Mouse (Mus musculus) lung, embryonic 14.5 days (tissue): Measurements from ENCODE around the gene Ick. TPM values are rescaled to one million over a fixed set of nuclear protein-coding genes. Genes with fewer than 3 reads are reported as not detected.
A peak's percentile ranks its signal among the peaks of the same experiment; 100 is the strongest.

Source experiments
- ATAC-seq: fragments of 200-750 bp; cut with Nextera tagmentation; 2 replicates; pipeline ENCODE4 v1.8.0; 2017; ENCODE audit warnings: mild to moderate bottlenecking, moderate TSS enrichment, moderate library complexity; ENCODE audit not compliant: insufficient read depth
- DNase-seq: peaks from one replicate; pipeline ENCODE4 v3.0.0-alpha.2; 2015
- H3K27ac ChIP-seq: fragments of 300-500 bp; sonication (generic); 2 replicates; pipeline ENCODE4 v1.5.1; 2014; ENCODE audit warnings: low read depth, mild to moderate bottlenecking, moderate library complexity
- H3K27me3 ChIP-seq: fragments of 300-500 bp; sonication (generic); 2 replicates; pipeline ENCODE4 v1.6.1; 2014; ENCODE audit warnings: low read length, control low read depth; ENCODE audit not compliant: insufficient read depth
- H3K36me3 ChIP-seq: fragments of 300-500 bp; sonication (generic); 2 replicates; pipeline ENCODE4 v1.6.1; 2014; ENCODE audit warnings: control low read depth; ENCODE audit not compliant: insufficient read depth
- H3K4me1 ChIP-seq: fragments of 300-500 bp; sonication (generic); 2 replicates; pipeline ENCODE4 v1.6.1; 2014; ENCODE audit warnings: antibody characterized with exemption, control low read depth; ENCODE audit not compliant: insufficient read depth
- H3K4me2 ChIP-seq: fragments of 300-500 bp; sonication (generic); 2 replicates; pipeline ENCODE4 v1.6.1; 2014; ENCODE audit warnings: mild to moderate bottlenecking
- H3K4me3 ChIP-seq: fragments of 300-500 bp; sonication (generic); 2 replicates; pipeline ENCODE4 v1.5.1; 2014; ENCODE audit warnings: low read depth, low read length
- H3K9ac ChIP-seq: fragments of 300-500 bp; sonication (generic); 2 replicates; pipeline ENCODE4 v1.6.1; 2014
- H3K9me3 ChIP-seq: fragments of 300-500 bp; sonication (generic); 2 replicates; pipeline ENCODE4 v1.6.1; 2016; ENCODE audit warnings: low read depth, low read length, control low read depth
- CTCF ChIP-seq: IDR thresholded peaks from 2 replicates; pipeline ENCODE4 v1.5.1; 2016; ENCODE audit warnings: antibody characterized with exemption, low read depth
- WGBS: fragments of 180-500 bp; shearing (Covaris S2); extraction: QIAGEN DNeasy Blood & Tissue Kit; methylation state at CpG from one replicate; pipeline ENCODE4 v1.1.7; 2014; 5-methylcytosine and 5-hydroxymethylcytosine counted together
- polyA plus RNA-seq: library from polyadenylated mRNA; unstranded; fragments of >200 nt; fragmentation: Nextera tagmentation; extraction: Ambion mirVana; gene quantifications from 2 replicates; pipeline ENCODE4 v1.2.1, GENCODE M21; 2014

Gene Ick
- polyA plus RNA-seq, 1 experiment from 2014 or later: 22.9 TPM

- no peak for TF ChIP-seq CTCF
- no peaks in the 10 kb centered on the region for H3K27me3 ChIP-seq
- no peaks in the 10 kb centered on the region for H3K9me3 ChIP-seq
- no peak overlapping the region for H3K27ac ChIP-seq
- WGBS: 48% methylated on average over 4 of the region's 4 CpGs
- DNase-seq (no peak), ATAC-seq (no peak)
- no peak overlapping the region for H3K9ac ChIP-seq
- H3K36me3 ChIP-seq: peaks cover 11% of the 10 kb centered on the region; the same call in 1 of the 2 replicates
- H3K4me1 ChIP-seq: no peaks in the 10 kb centered on the region
- H3K4me3 ChIP-seq: no peak overlapping the region
- H3K4me2 ChIP-seq: no peak overlapping the region
These were observed 100.0 kb downstream of the Ick start for GRCm38 (mm10) chr9:78208956-78209355.

DNA sequence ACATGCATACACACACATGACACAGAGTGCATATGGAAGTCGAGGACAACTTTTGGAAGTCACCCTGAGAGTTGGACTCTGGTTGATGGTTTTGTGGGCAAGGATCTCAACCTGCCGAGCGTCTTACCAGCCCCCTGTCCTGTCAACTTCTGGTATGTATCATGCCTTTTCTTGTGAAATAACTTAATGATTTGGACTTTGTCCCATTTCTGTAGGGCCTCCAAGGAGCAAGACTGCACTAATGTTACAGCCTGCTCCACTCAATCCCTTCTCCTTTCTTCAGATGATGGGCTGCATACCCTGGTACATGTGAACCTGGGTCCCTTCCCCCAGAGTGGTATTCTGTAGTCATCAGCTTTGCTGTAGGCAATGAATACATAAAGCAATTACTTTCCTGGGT is 101.1 kb downstream of the Ick start:
- Histone ChIP-seq H3K27me3 (no peaks in the 10 kb centered on the region), H3K4me1 (no peaks in the 10 kb centered on the region), H3K9ac (no peak overlapping the region), H3K27ac (no peak overlapping the region), H3K4me3 (no peak overlapping the region), H3K4me2 (no peak overlapping the region), H3K9me3 (no peaks in the 10 kb centered on the region), H3K36me3 (peaks cover 6% of the 10 kb centered on the region; the same call in 1 of the 2 replicates)
- no peak for TF ChIP-seq CTCF
- DNase-seq (no peak), ATAC-seq (no peak)
- 89% methylated on average over 3 of the region's 3 CpGs for WGBS

DNA sequence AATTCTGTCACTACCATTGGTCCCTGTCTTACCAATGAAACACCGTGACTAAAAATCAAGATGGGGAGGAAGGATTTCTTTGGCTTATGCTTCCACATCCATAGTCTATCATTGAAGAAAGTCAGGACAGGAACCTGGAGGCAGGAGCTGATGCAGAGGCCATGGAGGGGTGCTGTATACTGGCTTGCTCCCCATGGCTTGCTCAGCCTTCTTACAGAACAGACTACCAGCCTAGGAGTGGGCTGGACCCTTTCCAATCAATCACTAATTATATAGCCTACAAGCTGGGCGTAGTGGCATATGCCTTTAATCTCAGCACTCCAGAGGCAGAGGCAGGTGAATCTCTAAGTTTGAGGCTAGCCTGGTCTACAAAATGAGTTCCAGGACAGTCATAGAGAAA is 101.8 kb downstream of the Ick start:
- Histone ChIP-seq H3K27ac (no peak overlapping the region), H3K4me2 (no peak overlapping the region), H3K9ac (no peak overlapping the region), H3K27me3 (no peaks in the 10 kb centered on the region), H3K36me3 (peaks cover 5% of the 10 kb centered on the region; the same call in 1 of the 2 replicates), H3K4me3 (no peak overlapping the region), H3K9me3 (no peaks in the 10 kb centered on the region), H3K4me1 (no peaks in the 10 kb centered on the region)
- ATAC-seq (no peak), DNase-seq (no peak)
- 90% methylated on average over 2 of the region's 2 CpGs for WGBS
- no peak for TF ChIP-seq CTCF

DNA sequence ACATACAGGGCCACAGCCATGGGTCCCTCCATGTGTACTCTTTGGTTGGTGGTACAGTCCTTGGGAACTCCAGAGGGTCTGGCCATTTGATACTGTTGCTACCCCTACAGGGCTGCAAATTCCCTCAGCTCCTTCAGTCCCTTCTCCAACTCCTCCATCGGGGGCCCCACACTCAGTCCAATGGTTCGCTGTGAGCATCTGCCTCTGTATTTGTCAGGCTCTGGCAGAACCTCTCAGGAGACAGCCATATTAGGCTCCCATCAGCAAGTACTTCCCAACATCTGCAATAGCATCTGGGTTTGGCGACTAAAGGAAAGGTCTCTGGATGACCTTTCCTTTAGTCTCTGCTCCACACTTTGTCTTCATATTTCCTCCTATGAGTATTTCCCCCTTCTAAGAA is 102.5 kb downstream of the Ick start:
- H3K27ac ChIP-seq: no peak overlapping the region

DNA sequence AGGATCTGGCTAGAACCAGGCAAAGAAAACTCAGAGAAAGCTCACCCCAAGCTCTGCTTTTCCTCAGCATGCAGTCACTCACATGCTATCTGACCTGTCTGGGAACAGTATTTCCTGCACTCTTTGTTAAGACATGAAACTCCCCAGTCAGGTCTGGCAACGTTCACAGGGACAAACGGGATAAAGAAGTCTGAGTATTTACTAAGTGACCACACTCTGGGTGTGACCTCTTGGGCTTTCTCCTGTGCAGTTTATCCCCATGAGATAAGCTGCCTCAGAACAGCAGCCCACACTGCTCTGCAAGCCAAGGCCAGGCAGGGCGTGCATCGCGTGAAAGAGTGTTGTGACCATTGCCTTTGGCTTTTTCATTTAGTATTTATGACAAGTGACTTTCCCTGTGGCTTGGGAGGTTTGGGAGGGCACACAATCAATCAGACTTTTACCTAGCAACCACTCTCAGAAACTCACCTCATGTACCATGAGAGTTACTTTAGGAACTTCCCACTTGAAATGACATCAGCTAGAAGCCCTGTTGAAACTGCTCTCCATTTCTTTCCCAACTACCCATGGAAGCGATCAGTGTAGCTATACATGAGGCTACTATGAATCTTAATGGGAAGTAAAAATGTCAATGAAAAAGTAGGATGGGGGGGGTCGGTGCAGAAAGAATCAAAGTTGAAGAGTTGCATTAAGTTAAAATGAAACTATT is 103.5 kb downstream of the Ick start:
- no peak overlapping the region for H3K9ac ChIP-seq
- DNase-seq: peak; percentile 51
- no peak overlapping the region for H3K27ac ChIP-seq
- no peak overlapping the region for H3K4me3 ChIP-seq
- H3K36me3 ChIP-seq: 0 out of 2 replicates have a peak, but pooled peaks cover 3% of the 10 kb centered on the region
- no peak overlapping the region for H3K4me2 ChIP-seq
- no peaks in the 10 kb centered on the region for H3K9me3 ChIP-seq
- no peaks in the 10 kb centered on the region for H3K4me1 ChIP-seq
- 50% methylated on average over 7 of the region's 7 CpGs for WGBS
- no peak for TF ChIP-seq CTCF
- no peaks in the 10 kb centered on the region for H3K27me3 ChIP-seq
- peak; percentile 65; the same call in 1 of the 2 replicates for ATAC-seq

More for the DNA sequence above, 102.5 kb downstream of the Ick start:
- ATAC-seq (no peak), DNase-seq (no peak)
- no peak overlapping the region for H3K9ac ChIP-seq
- no peaks in the 10 kb centered on the region for H3K4me1 ChIP-seq
- no peak for TF ChIP-seq CTCF
- H3K4me2 ChIP-seq: no peak overlapping the region
- WGBS: 84% methylated on average over 3 of the region's 3 CpGs
- 0 out of 2 replicates have a peak, but pooled peaks cover 3% of the 10 kb centered on the region for H3K36me3 ChIP-seq
- H3K4me3 ChIP-seq: no peak overlapping the region
- no peaks in the 10 kb centered on the region for H3K9me3 ChIP-seq
- H3K27me3 ChIP-seq: no peaks in the 10 kb centered on the region

DNA sequence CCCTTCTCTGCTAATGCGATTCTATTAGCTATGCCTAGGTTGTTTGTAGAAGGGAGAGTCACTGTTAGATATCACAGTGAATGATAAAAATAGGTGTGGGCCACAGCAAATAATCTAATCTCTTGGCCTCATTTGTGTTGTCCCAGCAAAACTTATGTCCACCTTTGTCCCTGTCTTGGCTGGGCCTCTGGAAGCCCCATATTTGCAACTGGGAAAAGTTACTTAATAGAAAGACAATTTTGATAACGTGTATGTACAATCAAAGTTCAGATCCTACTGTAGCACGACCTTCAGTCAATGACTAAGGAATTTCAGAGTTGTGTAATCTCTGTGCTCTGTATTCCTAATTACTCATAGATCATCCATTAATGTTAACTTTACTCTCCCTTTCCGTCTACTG is 108.1 kb downstream of the Ick start:
- no peak overlapping the region for H3K27ac ChIP-seq
- no peaks in the 10 kb centered on the region for H3K4me1 ChIP-seq
- no peaks in the 10 kb centered on the region for H3K9me3 ChIP-seq
- DNase-seq (no peak), ATAC-seq (no peak)
- no peaks in the 10 kb centered on the region for H3K36me3 ChIP-seq
- H3K27me3 ChIP-seq: no peaks in the 10 kb centered on the region
- no peak overlapping the region for H3K4me2 ChIP-seq
- H3K9ac ChIP-seq: no peak overlapping the region
- TF ChIP-seq CTCF: no peak
- 61% methylated on average over 4 of the region's 4 CpGs for WGBS
- no peak overlapping the region for H3K4me3 ChIP-seq

Other genes with a start within 250 kb of the Ick start
- 76.7 and 87.7 TPM in 2 replicates for gene Elovl5, start 191.8 kb upstream of the Ick start, polyA plus RNA-seq
- 0.38 and 0.47 TPM in 2 replicates for gene Gcm1, start 57.3 kb upstream of the Ick start, polyA plus RNA-seq
- gene Fbxo9, start 127 bp upstream of the Ick start, polyA plus RNA-seq: 40.5 and 41.8 TPM in 2 replicates
- 48.4 and 58.0 TPM in 2 replicates for gene Gsta4, start 73.6 kb downstream of the Ick start, polyA plus RNA-seq
- gene Gsta1, start 121.5 kb downstream of the Ick start, polyA plus RNA-seq: not detected in 2 replicates
- not detected in 2 replicates for gene Gm3776, start 147.9 kb downstream of the Ick start, polyA plus RNA-seq
- not detected in 2 replicates for gene Gm10639, start 180.7 kb downstream of the Ick start, polyA plus RNA-seq
- not detected in 2 replicates for gene Omt2a, start 205.6 kb downstream of the Ick start, polyA plus RNA-seq
- not detected in 2 replicates for gene Omt2b, start 218.4 kb downstream of the Ick start, polyA plus RNA-seq
- 0.21 TPM in 1 of 2 replicates, not detected in the other for gene Gsta2, start 246.6 kb downstream of the Ick start, polyA plus RNA-seq